ENCODE assay signal across 10 mouse cellular contexts in the genomic region with DNA sequence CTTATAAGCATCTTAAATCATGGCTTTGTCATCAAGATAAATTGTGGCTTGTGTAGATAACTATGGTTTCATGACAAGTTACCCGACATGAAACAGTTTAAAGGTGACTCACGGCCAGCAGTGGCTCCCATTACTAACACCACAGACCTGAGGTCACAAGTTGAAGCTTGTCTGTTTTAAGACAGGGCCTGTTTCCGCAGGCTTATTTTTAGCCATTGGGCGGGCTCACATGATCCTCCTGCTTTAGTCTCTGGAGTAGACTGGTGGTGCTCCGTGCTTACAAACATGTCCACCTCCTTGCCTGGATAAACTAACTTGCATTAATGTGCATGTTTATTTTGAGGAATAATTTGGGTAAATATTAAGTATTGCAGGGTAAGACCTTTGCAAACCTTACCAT. TPM values are rescaled to one million over a fixed set of nuclear protein-coding genes. Genes with fewer than 3 reads are reported as not detected.
DNase-seq lines count a peak whose midpoint lies in the region; ATAC-seq and TF ChIP-seq lines count a peak whose summit lies in the region.
"Had no signal": no experiment of that assay in that cellular context is flagged by ENCODE, and none has a peak within 500 bp of the region (broad histone marks: within the 10 kb centered on the region; RNA-seq: fewer than 3 reads in every experiment).

No protein-coding gene starts in this region.

- intact Hi-C loops in heart, adult 2 months (cut with DNase I): loop anchor here (5.0 kb wide), 2 partner anchors 102 to 113 kb away; no protein-coding TSS in a partner anchor
- intact Hi-C loops in heart, postnatal 36 days (cut with DNase I): no loop called here

- no peaks in the 10 kb centered on the region for H3K9me3 ChIP-seq in kidney, embryonic 14.5 days (ENCODE audit: control insufficient read depth, low read length)
- H3K9me3 ChIP-seq in lung, postnatal 0 days (ENCODE audit: low read length): no peaks in the 10 kb centered on the region

- no peaks in the 10 kb centered on the region for H3K79me3 ChIP-seq in C2C12 (ENCODE audit: low read depth)

- no peak for TF ChIP-seq CTCF in C2C12 (IDR thresholded peaks at IDR 0.05; ENCODE audit: control insufficient read depth, insufficient read depth, insufficient read length)
- no peak for TF ChIP-seq CTCF in heart, adult 2 months (IDR thresholded peaks at IDR 0.05)
- no peak for TF ChIP-seq CTCF in lung, postnatal 0 days (IDR thresholded peaks at IDR 0.05)

- H3K4me1 ChIP-seq in kidney, embryonic 14.5 days (ENCODE audit: control insufficient read depth, insufficient read depth, low read length): no peaks in the 10 kb centered on the region
- no peaks in the 10 kb centered on the region for H3K4me1 ChIP-seq in heart, adult 2 months (ENCODE audit: control insufficient read depth, insufficient read depth, low read length)
- H3K4me1 ChIP-seq in lung, postnatal 0 days (ENCODE audit: insufficient read depth, low read depth, low read length): no peaks in the 10 kb centered on the region

- no peak overlapping the region for H3K9ac ChIP-seq in kidney, embryonic 14.5 days (ENCODE audit: low read depth, low read length)
- H3K9ac ChIP-seq in heart, adult 2 months (ENCODE audit: low read depth, low read length): no peak overlapping the region
- no peak overlapping the region for H3K9ac ChIP-seq in lung, postnatal 0 days (replicated peaks; ENCODE audit: low read depth)

- WGBS in kidney, embryonic 14.5 days: 50% methylated on average over 5 of the region's 5 CpGs
- WGBS in heart, adult 2 months: 39% methylated on average over 5 of the region's 5 CpGs
- WGBS in lung, postnatal 0 days: 79% methylated on average over 5 of the region's 5 CpGs

- no peak overlapping the region for H3ac ChIP-seq in C2C12 (ENCODE audit: control insufficient read depth, insufficient read length, low read depth)

- no peaks in the 10 kb centered on the region for H3K79me2 ChIP-seq in C2C12 (ENCODE audit: control insufficient read depth, insufficient read depth)
- no peaks in the 10 kb centered on the region for H3K79me2 ChIP-seq in heart, adult 2 months (replicated peaks; ENCODE audit: control insufficient read depth, insufficient read depth, low read length)

- H3K27ac ChIP-seq in kidney, embryonic 14.5 days (ENCODE audit: low read depth, low read length): no peak overlapping the region
- peak overlapping the region; percentile 84 for H3K27ac ChIP-seq in heart, adult 2 months
- no peak overlapping the region for H3K27ac ChIP-seq in lung, postnatal 0 days (ENCODE audit: low read length)

- H3K36me3 ChIP-seq in kidney, embryonic 14.5 days (ENCODE audit: control insufficient read depth, insufficient read depth, low read length): peaks cover 81% of the 10 kb centered on the region
- peaks cover 76% of the 10 kb centered on the region for H3K36me3 ChIP-seq in C2C12 (ENCODE audit: control insufficient read depth, insufficient read depth)
- H3K36me3 ChIP-seq in heart, adult 2 months (ENCODE audit: control insufficient read depth, insufficient read depth, low read length): peaks cover 4% of the 10 kb centered on the region
- H3K36me3 ChIP-seq in lung, postnatal 0 days (ENCODE audit: insufficient read depth, low read length): peaks cover 56% of the 10 kb centered on the region

- H3K4me2 ChIP-seq in kidney, embryonic 14.5 days (replicated peaks; ENCODE audit: low read depth, low read length): no peak overlapping the region
- no peak overlapping the region for H3K4me2 ChIP-seq in lung, postnatal 0 days (replicated peaks; ENCODE audit: low read depth, low read length)

- no peak for ATAC-seq in kidney, embryonic 14.5 days (ENCODE audit: low FRiP score, low TSS enrichment)
- ATAC-seq in lung, postnatal 0 days: no peak

- TF ChIP-seq POLR2A in heart, adult 2 months (IDR thresholded peaks at IDR 0.05; ENCODE audit: insufficient read depth, low read depth, low read length): no peak

- H3K4me3 ChIP-seq in kidney, embryonic 14.5 days (ENCODE audit: low read length): no peak overlapping the region
- H3K4me3 ChIP-seq in C2C12 (ENCODE audit: insufficient read depth, poor library complexity, severe bottlenecking): no peak overlapping the region
- no peak overlapping the region; the same call in 1 of the 2 replicates for H3K4me3 ChIP-seq in heart, adult 2 months
- no peak overlapping the region for H3K4me3 ChIP-seq in lung, postnatal 0 days (ENCODE audit: low read depth, low read length)

- peak; percentile 28 for DNase-seq in kidney, adult 11 months
- DNase-seq in heart, adult 2 months: peak; percentile 36 to 62
- DNase-seq in heart, postnatal 36 days: peak; percentile 21 to 31
- DNase-seq in cerebellum, adult 11 months: no peak
- DNase-seq in lung, postnatal 0 days (ENCODE audit: low spot score): no peak
- no peak for DNase-seq in liver
- DNase-seq: cerebellum, postnatal 14 days; thymus, adult 2 months had no signal

- no peaks in the 10 kb centered on the region for H3K27me3 ChIP-seq in kidney, embryonic 14.5 days (ENCODE audit: control insufficient read depth, insufficient read depth, low read length)
- H3K27me3 ChIP-seq in C2C12 (ENCODE audit: control insufficient read depth, insufficient read depth, insufficient read length): no peaks in the 10 kb centered on the region
- H3K27me3 ChIP-seq in heart, adult 2 months (ENCODE audit: control insufficient read depth, insufficient read depth, low read length): no peaks in the 10 kb centered on the region
- H3K27me3 ChIP-seq in lung, postnatal 0 days (replicated peaks; ENCODE audit: insufficient read depth, low read length): no peaks in the 10 kb centered on the region

- TF ChIP-seq EP300 in heart, adult 2 months (IDR thresholded peaks at IDR 0.05; ENCODE audit: insufficient read depth, low read depth, low read length): 0 out of 2 replicates have a peak, but pooled peaks have one; percentile 31
- TF ChIP-seq EP300 in lung, postnatal 0 days (IDR thresholded peaks at IDR 0.05): no peak

TF ChIP-seq in C2C12, 6 proteins besides CTCF, POLR2A, EP300 and RAD21:
- TF ChIP-seq FOSL1 (IDR thresholded peaks at IDR 0.05; ENCODE audit: insufficient read depth, low read length, poor library complexity, severe bottlenecking) (peak; percentile 30), USF1 (IDR thresholded peaks at IDR 0.05; ENCODE audit: low read depth) (no peak), MYOG (IDR thresholded peaks at IDR 0.05; ENCODE audit: control insufficient read depth, extremely low read depth, insufficient read length) (no peak), MAX (IDR thresholded peaks at IDR 0.05) (no peak), CEBPB (IDR thresholded peaks at IDR 0.05; ENCODE audit: low read depth) (no peak)

RNA-seq across cellular contexts. Expression of a gene that starts 39.8 kb away (rescaled TPM):
- polyA plus RNA-seq in kidney, embryonic 14.5 days (2014; fragmentation: Nextera tagmentation; extraction: Ambion mirVana): 93.0 and 101 TPM in 2 replicates
- 35.1 TPM for polyA plus RNA-seq in C2C12 (2012; fragmentation: generic; extraction: Trizol)
- total RNA-seq in heart, adult 2 months (2021): 100 to 1,000 TPM in 1 of 2 experiments, 10 to 100 TPM in 1; 79.9 to 106 TPM
- 28.0 and 67.3 TPM in 2 replicates for polyA plus RNA-seq in heart, adult 2 months (2012; rRNA removed)
- 10 to 100 TPM; 86.6 to 99.5 TPM for total RNA-seq in heart, postnatal 36 days (2021)
- 43.3 and 53.5 TPM in 2 replicates for polyA plus RNA-seq in lung, postnatal 0 days (2015; fragmentation: Nextera tagmentation; extraction: Ambion mirVana)

RNA-seq across cellular contexts. Expression of a gene that starts 39.9 kb away (rescaled TPM):
- 17.9 and 18.6 TPM in 2 replicates for polyA plus RNA-seq in kidney, embryonic 14.5 days (2014; fragmentation: Nextera tagmentation; extraction: Ambion mirVana)
- polyA plus RNA-seq in C2C12 (2012; fragmentation: generic; extraction: Trizol): 7.5 TPM
- total RNA-seq in heart, adult 2 months (2021): 100 to 1,000 TPM; 151 to 173 TPM
- polyA plus RNA-seq in heart, adult 2 months (2012; rRNA removed): 27.9 and 62.9 TPM in 2 replicates
- total RNA-seq in heart, postnatal 36 days (2021): 100 to 1,000 TPM; 171 to 184 TPM
- polyA plus RNA-seq in lung, postnatal 0 days (2015; fragmentation: Nextera tagmentation; extraction: Ambion mirVana): 14.1 and 17.3 TPM in 2 replicates

RNA-seq across cellular contexts. Expression of a gene that starts 50.7 kb away (rescaled TPM):
- polyA plus RNA-seq in kidney, embryonic 14.5 days (2014; fragmentation: Nextera tagmentation; extraction: Ambion mirVana): 27.9 and 41.9 TPM in 2 replicates
- 5.6 TPM for polyA plus RNA-seq in C2C12 (2012; fragmentation: generic; extraction: Trizol)
- total RNA-seq in heart, adult 2 months (2021): 10 to 100 TPM; 11.4 to 16.2 TPM
- 6.5 and 8.8 TPM in 2 replicates for polyA plus RNA-seq in heart, adult 2 months (2012; rRNA removed)
- total RNA-seq in heart, postnatal 36 days (2021): 10 to 100 TPM; 14.8 to 15.4 TPM
- polyA plus RNA-seq in lung, postnatal 0 days (2015; fragmentation: Nextera tagmentation; extraction: Ambion mirVana): 31.8 and 32.4 TPM in 2 replicates

Comparison
In these comparisons a context has a peak if more than half of its experiments do, and no peak if none do; other contexts are left out.
1. DNase-seq: peak in kidney, adult 11 months (single experiment), heart, adult 2 months (2 of 2) and heart, postnatal 36 days (2 of 2); none in cerebellum, adult 11 months (single experiment), lung, postnatal 0 days (single experiment) and liver (single experiment).